Mouse (Mus musculus): ENCODE measurements at regions not wholly inside any gene's neighbourhood (a gene's known extent, or its start where the extent isn't known, plus 50 kb on each side); places are given as distances from the start of the nearest gene placed in this dataset.

- no peak for DNase-seq
Observed at GRCm38 (mm10) chr7:36940611-36941010, 242.7 kb downstream of the Tshz3 start.

GRCm38 (mm10) chr7:36945024-36945815 is 247.3 kb downstream of the Tshz3 start:
- DNase-seq, result no peak

GRCm38 (mm10) chr7:36949511-36949910 is 251.6 kb downstream of the Tshz3 start:
- peak; percentile 9 to 18 for DNase-seq

- no peak for DNase-seq
Observed at GRCm38 (mm10) chr7:36955376-36955775, 257.5 kb downstream of the Tshz3 start.

GRCm38 (mm10) chr7:36958255-36958654 is 260.3 kb downstream of the Tshz3 start:
- DNase-seq, result peak; percentile 65 to 67

GRCm38 (mm10) chr7:36971772-36972171 is 273.9 kb downstream of the Tshz3 start:
- no peak for DNase-seq

- peak; percentile 18 to 26 for DNase-seq
Observed at GRCm38 (mm10) chr7:36973654-36974320, 275.9 kb downstream of the Tshz3 start.

GRCm38 (mm10) chr7:36974573-36974972 is 276.7 kb downstream of the Tshz3 start:
- peak in 1 of 2 experiments; percentile 45 for DNase-seq

- peak; percentile 13 to 39 for DNase-seq
Observed at GRCm38 (mm10) chr7:36975475-36975874, 277.6 kb downstream of the Tshz3 start.

- no peak for DNase-seq
Observed at GRCm38 (mm10) chr7:36977819-36978218, 279.9 kb downstream of the Tshz3 start.

GRCm38 (mm10) chr7:36989380-36989779 is 291.5 kb downstream of the Tshz3 start:
- DNase-seq, result no peak

GRCm38 (mm10) chr7:37004601-37005000 is 306.7 kb downstream of the Tshz3 start:
- peak; percentile 36 to 61 for DNase-seq

GRCm38 (mm10) chr7:37005701-37006100 is 307.8 kb downstream of the Tshz3 start:
- DNase-seq, result no peak

GRCm38 (mm10) chr7:37006921-37007320 is 309.0 kb downstream of the Tshz3 start:
- DNase-seq, result peak; percentile 37 to 49

- DNase-seq, result peak; percentile 72 to 75
Observed at GRCm38 (mm10) chr7:37011180-37011754, 313.3 kb downstream of the Tshz3 start.

- no peak for DNase-seq
Observed at GRCm38 (mm10) chr7:37020078-37020477, 322.2 kb downstream of the Tshz3 start.

GRCm38 (mm10) chr7:37024501-37025025 is 326.6 kb downstream of the Tshz3 start:
- DNase-seq, result no peak

- peak; percentile 8 for DNase-seq
Observed at GRCm38 (mm10) chr7:37064582-37065458, 366.9 kb downstream of the Tshz3 start.

GRCm38 (mm10) chr7:37077698-37078097 is 379.8 kb downstream of the Tshz3 start:
- no peak for DNase-seq

- DNase-seq, result no peak
Observed at GRCm38 (mm10) chr7:37078140-37078539, 380.2 kb downstream of the Tshz3 start.

GRCm38 (mm10) chr7:37089726-37090125 is 391.8 kb downstream of the Tshz3 start:
- no peak for DNase-seq

- no peak for DNase-seq
Observed at GRCm38 (mm10) chr7:37092572-37092971, 394.7 kb downstream of the Tshz3 start.
